Mouse (Mus musculus) cerebellum, postnatal 4 days (tissue): ENCODE data around the gene Pfkfb3.

Experiments
- DNase-seq, 2 experiments: peaks; one replicate each; pipeline ENCODE4 v3.0.0; 2022; ENCODE audit warnings: low spot score in 2 of 2, mixed read lengths in 1 of 2

The Pfkfb3 gene

GRCm38 (mm10) chr2:11429538-11429937, 124.3 kb downstream of the Pfkfb3 start:
- DNase-seq: no peak

- no peak for DNase-seq
Measured at GRCm38 (mm10) chr2:11428621-11429020, 125.3 kb downstream of the Pfkfb3 start.

DNA sequence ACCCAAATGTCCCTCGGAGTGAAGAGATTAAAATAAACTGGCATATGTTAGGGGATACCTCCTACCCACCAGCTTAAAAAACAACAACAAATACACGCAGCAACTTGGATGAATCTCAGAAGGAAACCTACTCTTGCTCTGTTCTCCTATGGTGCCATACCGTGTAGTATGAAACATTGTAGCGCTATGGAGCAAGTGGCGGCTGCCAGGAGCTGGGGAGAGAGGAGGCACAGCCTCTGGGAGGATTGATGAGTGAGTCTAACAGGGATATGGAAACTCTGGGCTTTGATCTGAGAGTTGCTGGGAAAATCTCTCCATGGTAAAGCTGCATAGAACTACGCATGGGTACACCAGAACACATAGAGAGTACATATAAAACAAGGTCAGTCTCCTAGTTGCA, 126.3 kb downstream of the Pfkfb3 start:
- no peak for DNase-seq

DNA sequence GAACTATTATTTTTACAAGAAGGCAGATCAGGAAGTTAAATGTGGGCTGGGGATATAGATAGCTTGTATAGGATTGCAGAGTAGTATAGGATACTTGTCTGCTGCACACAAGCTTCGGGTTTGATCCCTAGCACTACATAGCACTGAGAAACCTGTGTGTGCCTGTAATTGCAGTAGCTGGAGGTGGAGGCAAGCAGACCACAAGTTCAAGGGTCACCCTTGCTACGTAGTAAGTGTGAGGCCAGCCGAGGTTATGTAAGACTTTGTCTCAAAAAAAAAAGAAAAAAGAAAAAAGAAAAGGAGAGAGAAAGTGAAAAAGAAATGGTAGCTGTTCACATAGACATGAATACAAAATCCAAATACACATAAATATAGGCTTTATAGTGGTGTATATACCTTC, 127.5 kb downstream of the Pfkfb3 start:
- no peak for DNase-seq

GRCm38 (mm10) chr2:11425421-11426131, 128.3 kb downstream of the Pfkfb3 start:
- no peak for DNase-seq

DNA sequence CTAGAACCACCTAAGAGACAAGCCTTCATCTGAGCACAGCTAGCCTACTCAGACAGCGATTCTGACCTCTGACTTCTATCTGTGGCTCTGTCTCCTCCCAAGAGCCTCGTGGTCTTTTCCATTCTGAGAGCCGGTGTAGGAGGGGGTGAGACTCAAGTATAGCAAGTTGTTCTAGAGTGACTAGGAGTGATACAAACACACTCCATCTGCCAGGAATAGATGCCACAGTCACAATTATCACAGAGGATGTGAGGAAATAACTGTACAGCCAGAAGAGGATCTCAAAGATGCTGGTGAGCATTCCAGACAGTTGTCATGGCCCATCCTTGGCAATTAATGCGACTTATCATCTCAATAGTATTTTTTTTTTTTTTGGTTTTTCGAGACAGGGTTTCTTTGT, 129.6 kb downstream of the Pfkfb3 start:
- no peak for DNase-seq

- no peak for DNase-seq
Measured at GRCm38 (mm10) chr2:11423421-11423820, 130.5 kb downstream of the Pfkfb3 start.

DNA sequence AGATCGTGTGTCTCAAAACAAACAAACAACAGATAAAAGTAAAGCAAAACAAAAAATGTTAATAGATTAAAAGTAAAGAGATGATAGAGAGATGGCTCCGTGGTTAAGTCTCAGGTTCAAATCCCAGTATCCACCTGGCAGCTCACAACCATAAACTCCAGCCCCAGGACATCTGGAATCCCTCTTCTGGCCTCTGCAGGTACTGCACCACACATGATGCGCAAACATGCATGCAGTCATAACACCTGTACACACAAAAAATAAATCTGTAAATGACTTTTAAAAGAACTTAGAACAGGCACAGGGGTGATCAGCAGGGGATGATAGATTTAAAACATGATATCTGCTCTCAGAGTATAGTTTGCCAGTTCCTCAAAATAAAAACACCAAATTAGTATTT, 131.5 kb downstream of the Pfkfb3 start:
- no peak for DNase-seq
